Mouse (Mus musculus) limb, embryonic 10.5 days (tissue): Measurements from ENCODE around the gene Atp5d. TPM values are rescaled to one million over a fixed set of nuclear protein-coding genes. Genes with fewer than 3 reads are reported as not detected.

ENCODE experiments used
- DNase-seq: peaks from one replicate; pipeline ENCODE4 v3.0.0-alpha.2; 2017; ENCODE audit warnings: low spot score
- H3K27ac ChIP-seq: fragments of 300-500 bp; sonication (generic); 2 replicates; pipeline ENCODE4 v1.5.1; 2016; ENCODE audit warnings: mild to moderate bottlenecking
- H3K27me3 ChIP-seq: fragments of 300-500 bp; sonication (generic); 2 replicates; pipeline ENCODE4 v1.6.1; 2016; ENCODE audit warnings: low read depth, mild to moderate bottlenecking; ENCODE audit not compliant: poor library complexity, severe bottlenecking
- H3K36me3 ChIP-seq: fragments of 300-500 bp; sonication (generic); 2 replicates; pipeline ENCODE4 v1.6.1; 2016; ENCODE audit warnings: mild to moderate bottlenecking, moderate library complexity
- H3K4me1 ChIP-seq: fragments of 300-500 bp; sonication (generic); 2 replicates; pipeline ENCODE4 v1.6.1; 2016
- H3K4me3 ChIP-seq: fragments of 300-500 bp; sonication (generic); 2 replicates; pipeline ENCODE4 v1.5.1; 2016; ENCODE audit warnings: mild to moderate bottlenecking, moderate library complexity
- H3K9me3 ChIP-seq: fragments of 300-500 bp; sonication (generic); replicated peaks from 2 replicates; pipeline ENCODE4 v1.6.1; 2016; ENCODE audit warnings: mild to moderate bottlenecking
- WGBS: fragments of 180-500 bp; shearing (Covaris S2); methylation state at CpG from one replicate; pipeline ENCODE4 v1.1.7; 2016; 5-methylcytosine and 5-hydroxymethylcytosine counted together
- polyA plus RNA-seq: library from polyadenylated mRNA; unstranded; fragments of >200 nt; fragmentation: Nextera tagmentation; extraction: Ambion mirVana; gene quantifications from 2 replicates; pipeline ENCODE4 v1.2.1, GENCODE M21; 2016

Gene Atp5d
- polyA plus RNA-seq, 1 experiment from 2014 or later = 487 TPM

GRCm38 (mm10) chr10:80136952-80137625, 1.3 kb upstream of the Atp5d start:
- H3K9me3 ChIP-seq = 0 out of 2 replicates have a peak, but pooled peaks cover 2% of the 10 kb centered on the region
- H3K4me3 ChIP-seq = peak overlapping the region; percentile 85
- peak overlapping the region; percentile 88 for H3K27ac ChIP-seq
- 6% methylated on average over 29 of the region's 29 CpGs for WGBS
- DNase-seq = peak; percentile 47
- H3K36me3 ChIP-seq = peaks cover 45% of the 10 kb centered on the region
- peaks cover 74% of the 10 kb centered on the region for H3K27me3 ChIP-seq
- peaks cover 61% of the 10 kb centered on the region for H3K4me1 ChIP-seq

- peak; percentile 50 for DNase-seq
- peaks cover 37% of the 10 kb centered on the region for H3K36me3 ChIP-seq
- H3K4me3 ChIP-seq = peak overlapping the region; percentile 85
- H3K9me3 ChIP-seq = 0 out of 2 replicates have a peak, but pooled peaks cover 2% of the 10 kb centered on the region
- whole genome bisulfite sequencing = 6% methylated on average over 33 of the region's 33 CpGs
- peaks cover 71% of the 10 kb centered on the region for H3K27me3 ChIP-seq
- H3K4me1 ChIP-seq = peaks cover 60% of the 10 kb centered on the region
- peak overlapping the region; percentile 88 for H3K27ac ChIP-seq
These were observed 543 bp upstream of the Atp5d start for GRCm38 (mm10) chr10:80137626-80138552.

- peaks cover 33% of the 10 kb centered on the region for H3K36me3 ChIP-seq
- peak overlapping the region; percentile 88 for H3K27ac ChIP-seq
- H3K27me3 ChIP-seq = peaks cover 62% of the 10 kb centered on the region
- 2% methylated on average over 9 of the region's 10 CpGs for WGBS
- peak; percentile 77 for DNase-seq
- H3K4me3 ChIP-seq = peak overlapping the region; percentile 85
- H3K4me1 ChIP-seq = peaks cover 67% of the 10 kb centered on the region
- H3K9me3 ChIP-seq = 0 out of 2 replicates have a peak, but pooled peaks cover 2% of the 10 kb centered on the region
These were observed 975 bp downstream of the Atp5d start for GRCm38 (mm10) chr10:80139439-80139775.

- Histone ChIP-seq H3K36me3 (peaks cover 33% of the 10 kb centered on the region), H3K27me3 (peaks cover 55% of the 10 kb centered on the region), H3K4me3 (peak overlapping the region; percentile 85; the same call in 1 of the 2 replicates), H3K27ac (no peak overlapping the region), H3K4me1 (peaks cover 71% of the 10 kb centered on the region), H3K9me3 (0 out of 2 replicates have a peak, but pooled peaks cover 2% of the 10 kb centered on the region)
- WGBS = 75% methylated on average over 11 of the region's 11 CpGs
- DNase-seq = no peak
These were observed 1.7 kb downstream of the Atp5d start for GRCm38 (mm10) chr10:80139975-80140665.

GRCm38 (mm10) chr10:80140666-80141035, 2.2 kb downstream of the Atp5d start, which contains the start of gene Cbarp:
Gene Cbarp, minus strand, starts transcription at chr10:80140835.
- Histone ChIP-seq H3K36me3 (peaks cover 34% of the 10 kb centered on the region), H3K27me3 (peaks cover 50% of the 10 kb centered on the region), H3K4me3 (peak within 1 kb of the TSS; percentile 93), H3K4me1 (peaks cover 76% of the 10 kb centered on the region), H3K27ac (peak within 1 kb of the TSS; percentile 88), H3K9me3 (0 out of 2 replicates have a peak, but pooled peaks cover 2% of the 10 kb centered on the region)
- WGBS = 71% methylated on average over 10 of the region's 10 CpGs
- DNase-seq = no peak

GRCm38 (mm10) chr10:80141243-80141642, 2.8 kb downstream of the Atp5d start:
- Histone ChIP-seq H3K27me3 (peaks cover 44% of the 10 kb centered on the region), H3K27ac (peak overlapping the region; percentile 88), H3K36me3 (peaks cover 34% of the 10 kb centered on the region), H3K4me1 (peaks cover 80% of the 10 kb centered on the region), H3K9me3 (no peaks in the 10 kb centered on the region), H3K4me3 (peak overlapping the region; percentile 93)
- WGBS = under 1% methylated on average over 29 of the region's 29 CpGs
- DNase-seq = peak; percentile 94

GRCm38 (mm10) chr10:80141786-80142529, 3.5 kb downstream of the Atp5d start:
- WGBS = 2% methylated on average over 43 of the region's 43 CpGs
- DNase-seq = peak; percentile 92
- Histone ChIP-seq H3K36me3 (peaks cover 38% of the 10 kb centered on the region), H3K9me3 (no peaks in the 10 kb centered on the region), H3K27ac (peak overlapping the region; percentile 88), H3K27me3 (peaks cover 36% of the 10 kb centered on the region), H3K4me3 (peak overlapping the region; percentile 93), H3K4me1 (peaks cover 80% of the 10 kb centered on the region)

GRCm38 (mm10) chr10:80142530-80142925, 4.1 kb downstream of the Atp5d start:
- Histone ChIP-seq H3K36me3 (peaks cover 38% of the 10 kb centered on the region), H3K9me3 (no peaks in the 10 kb centered on the region), H3K27ac (peak overlapping the region; percentile 88), H3K4me1 (peaks cover 80% of the 10 kb centered on the region), H3K27me3 (peaks cover 31% of the 10 kb centered on the region), H3K4me3 (peak overlapping the region; percentile 93)
- WGBS = 0% methylated on average over 15 of the region's 15 CpGs
- no peak for DNase-seq

GRCm38 (mm10) chr10:80143664-80144063, 5.2 kb downstream of the Atp5d start:
- 94% methylated on average over 7 of the region's 7 CpGs for WGBS
- H3K9me3 ChIP-seq = no peaks in the 10 kb centered on the region
- H3K36me3 ChIP-seq = peaks cover 45% of the 10 kb centered on the region
- H3K4me3 ChIP-seq = peak overlapping the region; percentile 93
- no peak overlapping the region for H3K27ac ChIP-seq
- H3K27me3 ChIP-seq = peaks cover 19% of the 10 kb centered on the region
- no peak for DNase-seq
- H3K4me1 ChIP-seq = peaks cover 75% of the 10 kb centered on the region

- Histone ChIP-seq H3K4me1 (peaks cover 70% of the 10 kb centered on the region), H3K36me3 (peaks cover 45% of the 10 kb centered on the region), H3K4me3 (peak overlapping the region; percentile 93; the same call in 1 of the 2 replicates), H3K27me3 (peaks cover 14% of the 10 kb centered on the region), H3K9me3 (no peaks in the 10 kb centered on the region), H3K27ac (0 out of 2 replicates have a peak overlapping the region, but pooled peaks have one; percentile 14)
- DNase-seq = no peak
- 93% methylated on average over 12 of the region's 12 CpGs for WGBS
These were observed 5.7 kb downstream of the Atp5d start for GRCm38 (mm10) chr10:80144159-80144558.

GRCm38 (mm10) chr10:80144864-80145838, 6.7 kb downstream of the Atp5d start:
- Histone ChIP-seq H3K27ac (0 out of 2 replicates have a peak overlapping the region, but pooled peaks have one; percentile 14), H3K4me1 (peaks cover 63% of the 10 kb centered on the region), H3K4me3 (peak overlapping the region; percentile 93), H3K9me3 (no peaks in the 10 kb centered on the region), H3K27me3 (0 out of 2 replicates have a peak, but pooled peaks cover 6% of the 10 kb centered on the region), H3K36me3 (peaks cover 50% of the 10 kb centered on the region)
- 79% methylated on average over 20 of the region's 20 CpGs for WGBS
- DNase-seq = peak; percentile 81
